Mouse (Mus musculus) C2C12 (cell line): ENCODE data around the gene Cacna1c.

ENCODE experiments used
- CEBPB ChIP-seq: IDR thresholded peaks from one replicate; pipeline ENCODE4 v1.6.1; 2011; ENCODE audit warnings: low read depth, mild to moderate bottlenecking, control low read depth, moderate library complexity
- CTCF ChIP-seq: IDR thresholded peaks from one replicate; pipeline ENCODE4 v1.5.1; 2011; ENCODE audit not compliant: control insufficient read depth, insufficient read depth, insufficient read length
- FOSL1 ChIP-seq: IDR thresholded peaks from one replicate; pipeline ENCODE4 v1.8.0; 2011; ENCODE audit warnings: mild to moderate bottlenecking, low read length; ENCODE audit not compliant: poor library complexity, insufficient read depth, severe bottlenecking

- TF ChIP-seq CTCF (no peak), CEBPB (no peak), FOSL1 (no peak)
These were observed 143.4 kb downstream of the Cacna1c start for GRCm38 (mm10) chr6:119052801-119053200.
